Mouse (Mus musculus): ENCODE data around the gene Pxylp1.

DNA sequence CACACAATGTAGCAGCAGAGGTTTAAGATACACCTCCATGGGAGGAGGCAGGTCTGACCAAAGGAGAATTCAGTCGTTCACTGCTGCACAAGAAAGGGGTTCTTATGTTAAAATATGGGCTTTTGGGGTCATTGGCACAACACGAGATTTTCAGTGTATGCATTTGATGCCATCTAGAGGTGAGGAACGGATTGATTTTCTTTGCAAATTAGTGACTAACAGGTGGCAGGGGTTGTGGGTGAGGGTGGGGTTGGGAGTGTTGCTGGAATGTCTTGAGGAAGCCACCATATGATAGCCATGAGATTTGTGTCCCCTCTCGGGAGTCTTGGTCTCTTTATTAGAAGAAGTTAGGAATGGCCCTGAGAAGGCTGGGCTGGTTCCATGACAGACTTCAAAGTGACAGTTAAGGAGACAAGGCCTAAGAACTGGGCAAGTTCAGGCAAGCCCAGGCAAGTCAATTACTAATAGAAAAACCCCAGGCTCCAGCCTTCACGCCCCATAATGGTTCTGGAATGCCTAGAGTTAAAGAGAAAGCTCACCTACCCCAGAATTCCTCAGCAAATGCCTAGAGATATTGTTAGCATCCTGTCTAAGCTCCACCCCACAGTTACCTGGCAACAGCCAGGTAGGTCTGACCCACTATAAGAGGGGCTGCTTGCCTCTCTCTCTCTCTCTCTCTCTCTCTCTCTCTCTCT is 92.2 kb downstream of the Pxylp1 start:
- TF ChIP-seq CTCF (IDR thresholded peaks at IDR 0.05; ENCODE audit: low read depth, low read length) (no peak), POLR2A (IDR thresholded peaks at IDR 0.05; ENCODE audit: borderline replicate concordance, low read depth, low read length) (no peak)

Data from bone marrow macrophage, adult 2 months (primary cell).